Mouse (Mus musculus) forebrain, embryonic 12.5 days (tissue): ENCODE measurements around the gene Itk. TPM values are rescaled to one million over a fixed set of nuclear protein-coding genes. Genes with fewer than 3 reads are reported as not detected.

Source experiments
- ATAC-seq: fragments of 200-750 bp; cut with Nextera tagmentation; 2 replicates; pipeline ENCODE4 v1.8.0; 2017; ENCODE audit warnings: moderate TSS enrichment; ENCODE audit not compliant: low FRiP score
- H3K27ac ChIP-seq: fragments of 300-500 bp; sonication (generic); 2 replicates; pipeline ENCODE4 v1.5.1; 2016; ENCODE audit warnings: mild to moderate bottlenecking
- H3K27me3 ChIP-seq: fragments of 300-500 bp; sonication (generic); 2 replicates; pipeline ENCODE4 v1.6.1; 2016; ENCODE audit warnings: mild to moderate bottlenecking
- H3K36me3 ChIP-seq: fragments of 300-500 bp; sonication (generic); replicated peaks from 2 replicates; pipeline ENCODE4 v1.6.1; 2016; ENCODE audit warnings: mild to moderate bottlenecking
- H3K4me1 ChIP-seq: fragments of 300-500 bp; sonication (generic); 2 replicates; pipeline ENCODE4 v1.6.1; 2016
- H3K4me2 ChIP-seq: fragments of 300-500 bp; sonication (generic); 2 replicates; pipeline ENCODE4 v1.6.1; 2016; ENCODE audit warnings: mild to moderate bottlenecking, moderate library complexity
- H3K4me3 ChIP-seq: fragments of 300-500 bp; sonication (generic); replicated peaks from 2 replicates; pipeline ENCODE4 v1.5.1; 2016; ENCODE audit warnings: mild to moderate bottlenecking
- H3K9ac ChIP-seq: fragments of 300-500 bp; sonication (generic); 2 replicates; pipeline ENCODE4 v1.6.1; 2016; ENCODE audit warnings: mild to moderate bottlenecking
- H3K9me3 ChIP-seq: fragments of 300-500 bp; sonication (generic); 2 replicates; pipeline ENCODE4 v1.6.1; 2016
- WGBS: fragments of 180-500 bp; shearing (Covaris S2); methylation state at CpG from one replicate; pipeline ENCODE4 v1.1.7; 2016; 5-methylcytosine and 5-hydroxymethylcytosine counted together
- polyA plus RNA-seq: library from polyadenylated mRNA; unstranded; fragments of >200 nt; fragmentation: Nextera tagmentation; extraction: Ambion mirVana; gene quantifications from 2 replicates; pipeline ENCODE4 v1.2.1, GENCODE M21; 2016

The Itk gene
- polyA plus RNA-seq, 1 experiment from 2014 or later, result not detected

DNA sequence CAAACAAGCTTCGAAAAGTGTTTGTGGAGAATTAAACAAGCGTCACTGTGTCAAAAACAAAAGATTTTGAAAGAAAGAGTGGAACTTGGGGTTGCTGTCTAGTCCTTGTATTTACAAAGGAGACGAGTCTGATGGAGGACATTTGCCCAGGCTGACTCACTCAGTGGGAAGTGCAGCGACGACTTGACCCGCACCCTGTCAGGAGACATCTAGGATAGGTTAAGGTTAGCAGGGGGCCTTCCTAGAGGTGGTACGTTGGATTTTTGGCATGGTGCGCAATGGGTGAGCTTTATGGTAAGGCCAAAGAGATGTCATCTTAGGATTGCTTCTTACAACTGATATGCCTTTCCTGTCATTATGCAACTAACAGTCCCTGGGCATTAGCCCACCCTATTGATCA is 2.3 kb downstream of the Itk start:
- Histone ChIP-seq H3K4me2 (no peak overlapping the region), H3K4me3 (no peak overlapping the region), H3K9ac (no peak overlapping the region), H3K9me3 (no peaks in the 10 kb centered on the region), H3K36me3 (no peaks in the 10 kb centered on the region), H3K27me3 (no peaks in the 10 kb centered on the region), H3K4me1 (no peaks in the 10 kb centered on the region), H3K27ac (no peak overlapping the region)
- WGBS, result 94% methylated on average over 8 of the region's 8 CpGs
- no peak for ATAC-seq

DNA sequence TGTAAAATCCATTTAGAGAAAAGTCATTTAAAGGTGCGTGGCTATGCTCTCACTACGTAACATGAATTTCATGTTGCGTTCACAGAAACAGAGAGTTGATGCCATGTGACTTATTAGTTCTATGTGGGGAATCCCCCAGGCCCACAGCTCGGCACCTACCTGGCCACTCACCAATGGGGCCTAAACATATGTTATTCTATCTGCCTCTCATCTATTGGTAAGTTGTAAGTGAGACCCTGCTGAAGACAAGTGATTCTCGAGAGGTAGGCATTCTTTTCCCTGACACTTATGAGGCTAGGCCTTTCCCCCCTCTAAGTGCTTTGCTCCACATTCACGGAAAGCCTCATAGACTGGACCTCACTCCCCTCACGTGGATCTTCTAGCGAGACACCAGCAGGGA is 2.8 kb downstream of the Itk start:
- Histone ChIP-seq H3K27me3 (no peaks in the 10 kb centered on the region), H3K9me3 (no peaks in the 10 kb centered on the region), H3K36me3 (no peaks in the 10 kb centered on the region), H3K4me2 (no peak overlapping the region), H3K4me1 (no peaks in the 10 kb centered on the region), H3K27ac (no peak overlapping the region), H3K9ac (no peak overlapping the region), H3K4me3 (no peak overlapping the region)
- ATAC-seq, result no peak
- 90% methylated on average over 8 of the region's 8 CpGs for WGBS

DNA sequence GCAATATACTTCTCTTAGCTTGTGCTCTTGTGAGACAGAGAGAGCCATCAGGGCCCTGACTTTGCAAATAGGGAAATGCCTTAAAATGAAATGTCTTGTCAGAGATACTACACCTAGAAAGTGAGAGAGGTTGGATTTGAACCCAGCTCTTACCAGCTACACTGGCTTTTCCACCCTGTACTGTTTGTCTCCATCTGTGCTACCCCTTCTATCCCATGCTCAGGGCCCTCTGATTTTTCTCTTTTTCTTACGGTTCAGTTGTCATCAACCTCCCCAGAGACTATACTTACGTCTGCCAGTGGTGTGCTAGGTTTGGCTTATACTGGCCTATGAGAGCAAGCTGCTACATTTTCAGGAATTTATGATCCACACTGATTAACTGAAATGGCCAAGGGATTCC is 4.4 kb downstream of the Itk start:
- no peak overlapping the region for H3K27ac ChIP-seq
- no peak overlapping the region for H3K9ac ChIP-seq

DNA sequence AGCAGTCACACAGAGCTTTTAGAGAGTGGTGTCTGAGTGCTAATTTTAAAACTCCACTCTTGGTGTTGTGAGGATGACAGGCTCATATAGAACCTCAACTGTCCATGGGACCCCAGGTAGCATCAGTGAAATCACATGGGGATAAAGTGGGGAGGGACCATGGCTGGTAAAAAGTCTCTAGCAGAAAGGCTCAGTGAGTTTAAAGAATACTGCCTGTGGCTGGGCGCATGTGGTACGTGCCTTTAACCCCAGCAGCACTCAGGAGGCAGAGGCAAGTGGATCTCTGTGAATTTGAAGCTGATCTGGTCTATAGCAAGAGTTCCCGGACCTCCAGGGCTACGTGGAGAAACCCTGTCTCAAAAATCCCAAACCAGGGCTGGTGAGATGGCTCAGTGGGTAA is 6.8 kb downstream of the Itk start:
- no peak overlapping the region for H3K27ac ChIP-seq
- no peaks in the 10 kb centered on the region for H3K27me3 ChIP-seq
- WGBS, result 95% methylated on average over 4 of the region's 4 CpGs
- H3K9ac ChIP-seq, result no peak overlapping the region
- H3K4me2 ChIP-seq, result no peak overlapping the region
- no peaks in the 10 kb centered on the region for H3K9me3 ChIP-seq
- H3K36me3 ChIP-seq, result no peaks in the 10 kb centered on the region
- ATAC-seq, result no peak
- H3K4me3 ChIP-seq, result no peak overlapping the region
- H3K4me1 ChIP-seq, result no peaks in the 10 kb centered on the region

More for the DNA sequence above, 4.4 kb downstream of the Itk start:
- Histone ChIP-seq H3K4me2 (no peak overlapping the region), H3K9me3 (no peaks in the 10 kb centered on the region), H3K4me3 (no peak overlapping the region), H3K36me3 (no peaks in the 10 kb centered on the region), H3K27me3 (no peaks in the 10 kb centered on the region), H3K4me1 (no peaks in the 10 kb centered on the region)
- no peak for ATAC-seq
- WGBS, result 89% methylated on average over 2 of the region's 2 CpGs

DNA sequence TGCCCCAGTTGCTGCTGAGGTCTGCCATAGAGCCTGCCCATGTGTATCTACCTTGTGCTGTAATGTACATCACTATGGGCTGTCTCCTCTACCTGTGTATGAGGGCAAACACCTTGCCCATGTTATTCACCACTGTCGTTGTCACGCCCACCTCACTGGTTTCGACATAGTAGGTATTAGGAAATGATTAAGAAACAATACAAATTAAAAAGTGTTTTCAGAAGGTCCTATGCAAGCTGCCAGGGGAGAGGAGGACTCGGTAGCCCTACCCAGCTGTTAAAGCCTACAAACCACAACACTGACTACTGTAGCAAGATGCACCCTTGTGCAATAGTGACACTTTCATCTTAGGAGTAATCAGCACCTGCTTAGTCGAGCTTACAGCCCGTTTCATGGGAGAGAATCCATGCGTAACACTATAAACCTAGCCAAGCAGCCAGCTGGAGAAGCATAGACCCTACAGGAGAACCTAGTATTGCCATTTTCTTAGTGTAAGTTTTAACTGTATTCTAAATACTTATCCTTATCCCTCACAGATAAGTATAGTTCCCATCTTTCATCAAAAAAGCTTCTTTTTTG is 9.1 kb downstream of the Itk start:
- ATAC-seq, result no peak
- Histone ChIP-seq H3K4me3 (no peak overlapping the region), H3K27ac (no peak overlapping the region), H3K9me3 (no peaks in the 10 kb centered on the region), H3K27me3 (no peaks in the 10 kb centered on the region), H3K36me3 (no peaks in the 10 kb centered on the region), H3K4me1 (no peaks in the 10 kb centered on the region), H3K4me2 (no peak overlapping the region), H3K9ac (no peak overlapping the region)
- WGBS, result 86% methylated on average over 7 of the region's 7 CpGs

DNA sequence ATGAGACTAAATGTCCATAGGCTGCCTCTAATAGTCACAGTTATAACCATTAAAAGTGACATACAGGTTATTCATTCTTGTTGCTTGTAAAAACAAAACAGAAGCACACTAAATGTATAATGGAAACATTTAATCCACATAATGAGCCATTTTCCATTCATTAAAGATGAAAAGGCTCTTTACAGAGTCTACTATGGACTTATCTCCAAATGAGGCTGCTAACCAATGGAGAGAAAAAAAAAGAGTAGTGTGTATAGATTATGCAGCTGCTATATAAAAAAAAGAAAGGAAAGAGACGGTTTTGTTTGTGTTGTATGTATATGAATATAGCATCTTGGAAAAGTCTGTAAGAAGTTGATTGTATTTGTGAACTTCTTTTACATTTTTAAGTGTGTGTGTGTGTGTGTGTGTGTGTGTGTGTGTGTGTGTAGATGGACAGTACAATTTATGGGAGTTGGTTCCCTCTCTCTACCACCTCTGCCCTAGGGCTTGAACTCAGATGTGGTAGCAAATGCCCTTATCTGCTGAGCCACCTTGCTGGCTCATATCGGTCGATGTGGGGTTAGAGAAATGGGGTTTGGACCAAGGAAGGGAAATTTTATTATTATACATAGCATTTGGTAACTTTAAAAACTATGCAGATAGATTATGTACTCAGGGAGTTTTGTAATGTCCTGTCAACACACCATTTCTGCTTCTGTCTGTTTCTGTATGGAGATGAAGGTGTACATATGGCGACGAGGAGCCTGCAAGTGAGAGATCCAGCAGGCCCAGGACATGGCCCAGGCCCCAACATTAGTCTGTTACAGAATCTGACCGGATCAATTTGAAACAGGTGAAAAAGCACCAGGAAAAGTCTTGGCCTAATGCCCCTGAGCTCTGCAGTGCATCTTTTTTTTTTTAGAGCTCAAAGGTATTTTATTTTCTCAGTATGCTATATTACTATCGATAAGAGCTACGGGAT is 11.2 kb downstream of the Itk start:
- no peak overlapping the region for H3K9ac ChIP-seq
- H3K27me3 ChIP-seq, result no peaks in the 10 kb centered on the region
- 88% methylated on average over 8 of the region's 8 CpGs for WGBS
- H3K36me3 ChIP-seq, result no peaks in the 10 kb centered on the region
- no peaks in the 10 kb centered on the region for H3K9me3 ChIP-seq
- no peak overlapping the region for H3K4me3 ChIP-seq
- ATAC-seq, result no peak
- H3K4me2 ChIP-seq, result no peak overlapping the region
- no peaks in the 10 kb centered on the region for H3K4me1 ChIP-seq
- no peak overlapping the region for H3K27ac ChIP-seq

DNA sequence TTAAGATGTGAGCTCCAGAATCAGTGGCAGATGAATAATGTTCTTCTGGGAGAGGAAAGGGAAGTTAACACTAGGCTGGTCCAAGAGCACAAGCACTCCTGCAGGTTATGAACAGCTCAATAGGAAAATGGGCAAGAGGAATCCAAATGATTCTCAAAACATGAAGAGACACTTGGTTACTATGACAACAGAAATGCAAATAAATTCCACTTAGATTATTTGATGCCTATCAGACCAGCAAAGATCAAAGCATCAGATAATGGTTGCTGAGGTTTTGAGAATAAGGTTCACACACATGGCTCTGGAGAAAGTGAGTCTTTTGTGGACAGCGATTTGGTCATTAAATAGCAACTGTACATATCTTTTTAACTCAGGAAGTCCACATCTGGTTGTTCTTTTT is 12.0 kb downstream of the Itk start:
- H3K4me2 ChIP-seq, result no peak overlapping the region
- H3K4me1 ChIP-seq, result no peaks in the 10 kb centered on the region
- H3K9me3 ChIP-seq, result no peaks in the 10 kb centered on the region
- H3K9ac ChIP-seq, result no peak overlapping the region
- no peak for ATAC-seq
- WGBS, result 90% methylated on average over 1 of the region's 1 CpGs
- H3K27ac ChIP-seq, result no peak overlapping the region
- no peak overlapping the region for H3K4me3 ChIP-seq
- no peaks in the 10 kb centered on the region for H3K27me3 ChIP-seq
- H3K36me3 ChIP-seq, result no peaks in the 10 kb centered on the region

DNA sequence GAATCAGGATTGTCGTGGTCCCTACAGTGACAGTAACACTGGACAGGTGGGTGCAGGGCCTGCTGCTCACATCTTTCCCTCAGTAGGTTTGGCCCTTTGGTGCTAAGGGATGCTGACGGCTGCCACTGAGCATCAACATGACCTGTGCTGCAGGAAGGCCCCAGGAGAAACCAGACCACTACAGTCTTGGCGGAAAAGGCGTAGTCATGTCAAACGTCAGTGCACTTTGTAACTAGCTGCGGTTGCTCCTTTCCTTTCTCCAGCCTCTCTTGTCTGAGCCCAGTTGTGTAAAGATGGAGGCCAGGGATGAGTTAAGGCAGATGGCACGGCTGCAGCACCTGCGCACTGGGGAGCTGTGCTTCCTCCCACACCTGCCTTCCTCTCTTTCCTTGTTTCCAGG is 14.3 kb downstream of the Itk start:
- Histone ChIP-seq H3K27me3 (no peaks in the 10 kb centered on the region), H3K9me3 (no peaks in the 10 kb centered on the region), H3K4me1 (no peaks in the 10 kb centered on the region), H3K9ac (no peak overlapping the region), H3K36me3 (no peaks in the 10 kb centered on the region), H3K4me3 (no peak overlapping the region), H3K4me2 (no peak overlapping the region), H3K27ac (no peak overlapping the region)
- 92% methylated on average over 8 of the region's 8 CpGs for WGBS
- no peak for ATAC-seq

DNA sequence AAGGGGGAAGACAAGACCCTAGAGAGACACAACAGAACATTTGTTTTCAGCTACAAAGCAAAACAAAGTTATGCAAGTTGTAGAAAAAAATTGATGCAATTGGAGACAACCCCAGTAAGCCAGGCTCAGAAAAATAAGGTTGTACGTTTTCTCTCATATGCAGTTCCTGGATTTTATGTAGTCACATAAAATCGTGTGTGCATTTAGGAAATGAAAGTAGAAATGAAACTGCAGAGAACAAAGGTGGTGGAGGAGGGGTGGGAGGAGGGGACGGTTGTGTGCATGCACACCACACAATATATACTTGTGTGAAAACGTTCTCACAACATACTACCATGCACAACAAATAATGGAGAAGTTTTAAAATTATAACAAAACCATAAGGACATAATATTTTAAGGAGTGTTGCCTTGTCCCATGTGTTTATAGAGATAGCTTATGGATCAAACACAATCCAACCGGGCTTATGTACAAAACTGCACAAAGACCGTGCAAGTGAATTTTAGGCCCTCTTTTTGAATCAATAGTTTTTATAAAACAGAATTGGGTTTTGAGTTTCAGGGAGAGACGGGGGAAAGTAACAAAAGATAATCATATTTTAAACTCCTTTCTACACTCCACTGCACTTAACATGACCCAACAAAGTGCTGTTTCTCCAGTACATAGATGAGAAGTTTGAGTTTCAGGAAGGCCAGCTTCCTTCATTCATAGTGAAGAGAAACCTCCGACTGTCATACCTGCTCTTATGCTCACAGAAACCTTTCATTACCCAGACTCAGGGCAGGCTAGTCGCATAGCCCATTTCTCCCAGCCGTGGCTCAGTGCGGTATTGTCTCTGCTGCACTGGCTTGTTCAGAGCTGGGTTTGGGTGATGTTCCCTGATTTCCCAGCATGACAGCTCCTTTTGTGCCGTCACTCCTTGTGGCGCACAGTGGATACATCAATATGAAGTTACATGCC is 16.0 kb downstream of the Itk start:
- no peak overlapping the region for H3K4me3 ChIP-seq
- no peak overlapping the region for H3K4me2 ChIP-seq
- WGBS, result 81% methylated on average over 13 of the region's 13 CpGs
- H3K9me3 ChIP-seq, result no peaks in the 10 kb centered on the region
- no peaks in the 10 kb centered on the region for H3K4me1 ChIP-seq
- no peaks in the 10 kb centered on the region for H3K36me3 ChIP-seq
- ATAC-seq, result no peak
- no peak overlapping the region for H3K27ac ChIP-seq
- no peaks in the 10 kb centered on the region for H3K27me3 ChIP-seq
- no peak overlapping the region for H3K9ac ChIP-seq

DNA sequence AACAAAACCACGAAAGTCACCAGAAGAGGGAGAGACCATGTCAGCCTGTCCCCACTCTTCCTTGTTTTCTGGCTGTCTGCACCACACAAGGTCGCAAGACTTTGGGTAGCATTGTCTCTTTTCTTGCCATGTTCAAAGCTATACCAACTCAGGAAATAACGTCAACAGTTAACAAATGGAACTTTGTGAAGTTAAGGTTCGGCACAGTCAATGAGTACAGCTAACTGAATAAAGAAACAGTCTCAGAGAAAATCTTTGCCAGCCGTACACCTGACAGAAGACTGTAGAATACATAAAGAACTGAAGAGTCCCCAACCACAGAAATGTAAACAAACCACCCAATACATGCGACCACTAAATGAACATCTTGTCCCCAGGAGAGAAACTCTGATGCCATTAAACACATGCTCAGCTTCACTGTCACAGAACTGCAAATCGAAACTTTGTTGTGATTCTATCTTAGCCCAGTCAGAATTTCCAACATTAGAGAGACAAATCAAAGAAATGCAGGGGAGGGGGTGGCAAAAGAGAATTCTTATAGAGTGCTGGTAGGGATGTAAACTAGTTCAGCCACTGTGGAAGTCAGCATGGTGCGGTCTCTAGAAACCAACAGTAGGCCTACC is 16.9 kb downstream of the Itk start:
- no peaks in the 10 kb centered on the region for H3K27me3 ChIP-seq
- no peaks in the 10 kb centered on the region for H3K9me3 ChIP-seq
- H3K9ac ChIP-seq, result no peak overlapping the region
- no peak overlapping the region for H3K4me3 ChIP-seq
- no peaks in the 10 kb centered on the region for H3K4me1 ChIP-seq
- WGBS, result 85% methylated on average over 8 of the region's 8 CpGs
- H3K36me3 ChIP-seq, result no peaks in the 10 kb centered on the region
- no peak for ATAC-seq
- H3K4me2 ChIP-seq, result no peak overlapping the region
- H3K27ac ChIP-seq, result no peak overlapping the region

DNA sequence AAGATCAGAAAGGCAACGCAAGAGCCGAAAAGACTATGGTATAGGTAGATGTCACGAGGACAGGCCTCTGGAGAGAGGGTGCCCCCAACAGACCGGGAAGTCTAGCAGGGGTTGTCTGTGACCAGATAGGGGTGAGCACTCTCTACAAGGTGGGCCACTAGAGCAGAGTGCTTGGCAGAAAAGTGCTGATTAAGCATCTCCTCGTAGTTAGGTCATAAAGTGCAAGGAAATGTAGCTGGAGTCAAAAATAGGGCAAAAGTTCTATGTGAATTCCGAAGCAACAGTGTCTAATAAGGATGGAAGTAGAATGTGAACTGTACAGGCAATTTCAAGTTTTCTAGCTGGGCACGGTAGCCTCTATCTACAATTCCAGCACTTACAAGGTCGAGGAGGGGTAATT is 18.1 kb downstream of the Itk start:
- ATAC-seq, result no peak
- H3K4me2 ChIP-seq, result no peak overlapping the region
- no peaks in the 10 kb centered on the region for H3K4me1 ChIP-seq
- no peak overlapping the region for H3K27ac ChIP-seq
- H3K4me3 ChIP-seq, result no peak overlapping the region
- H3K9me3 ChIP-seq, result no peaks in the 10 kb centered on the region
- 94% methylated on average over 8 of the region's 8 CpGs for WGBS
- H3K36me3 ChIP-seq, result no peaks in the 10 kb centered on the region
- no peaks in the 10 kb centered on the region for H3K27me3 ChIP-seq
- H3K9ac ChIP-seq, result no peak overlapping the region

DNA sequence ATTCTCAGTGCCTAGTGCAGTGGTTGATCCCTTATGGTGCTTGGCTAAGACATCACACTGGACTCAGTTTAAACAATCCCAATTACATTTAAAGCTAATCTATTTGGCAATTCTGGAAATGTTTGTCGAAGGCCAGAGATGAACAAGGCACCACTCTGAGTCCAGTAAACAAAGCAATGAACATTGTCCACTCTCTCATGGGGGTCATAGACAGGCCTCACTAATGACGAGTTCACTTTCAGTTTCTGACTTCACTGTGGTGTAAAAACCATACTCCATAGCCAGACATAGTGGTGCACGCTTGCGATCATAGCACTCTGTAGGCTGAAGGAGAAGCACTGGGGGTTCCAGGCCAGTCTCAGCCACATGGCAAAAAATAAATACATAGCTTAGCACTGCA is 18.9 kb downstream of the Itk start:
- no peak overlapping the region for H3K9ac ChIP-seq
- no peak overlapping the region for H3K27ac ChIP-seq
- H3K4me1 ChIP-seq, result no peaks in the 10 kb centered on the region
- no peak overlapping the region for H3K4me3 ChIP-seq
- H3K4me2 ChIP-seq, result no peak overlapping the region
- no peak for ATAC-seq
- no peaks in the 10 kb centered on the region for H3K9me3 ChIP-seq
- 96% methylated on average over 4 of the region's 4 CpGs for WGBS
- H3K27me3 ChIP-seq, result no peaks in the 10 kb centered on the region
- no peaks in the 10 kb centered on the region for H3K36me3 ChIP-seq
